Mouse (Mus musculus) small intestine, adult 2 months (tissue): ENCODE data around the gene Hoxd8.

Source experiments
- CTCF ChIP-seq: fragments of 200-500 bp; IDR thresholded peaks from 2 replicates; pipeline ENCODE4 v1.5.1; 2012; ENCODE audit warnings: low read depth, mild to moderate bottlenecking, control low read depth, inconsistent platforms, low read length, moderate library complexity, mixed read lengths; ENCODE audit not compliant: insufficient replicate concordance, insufficient read length; ENCODE audit errors: extremely low read depth
- POLR2A ChIP-seq: fragments of 200-500 bp; IDR thresholded peaks from 2 replicates; pipeline ENCODE4 v1.6.1; 2012; ENCODE audit warnings: low read depth, mild to moderate bottlenecking, control low read depth, inconsistent platforms, low read length, moderate library complexity

- TF ChIP-seq CTCF, result no peak
- TF ChIP-seq POLR2A, result no peak
Measured at GRCm38 (mm10) chr2:74753175-74753523, 48.7 kb downstream of the Hoxd8 start.
